ENCODE assay signal across 14 mouse cellular contexts in the genomic region with DNA sequence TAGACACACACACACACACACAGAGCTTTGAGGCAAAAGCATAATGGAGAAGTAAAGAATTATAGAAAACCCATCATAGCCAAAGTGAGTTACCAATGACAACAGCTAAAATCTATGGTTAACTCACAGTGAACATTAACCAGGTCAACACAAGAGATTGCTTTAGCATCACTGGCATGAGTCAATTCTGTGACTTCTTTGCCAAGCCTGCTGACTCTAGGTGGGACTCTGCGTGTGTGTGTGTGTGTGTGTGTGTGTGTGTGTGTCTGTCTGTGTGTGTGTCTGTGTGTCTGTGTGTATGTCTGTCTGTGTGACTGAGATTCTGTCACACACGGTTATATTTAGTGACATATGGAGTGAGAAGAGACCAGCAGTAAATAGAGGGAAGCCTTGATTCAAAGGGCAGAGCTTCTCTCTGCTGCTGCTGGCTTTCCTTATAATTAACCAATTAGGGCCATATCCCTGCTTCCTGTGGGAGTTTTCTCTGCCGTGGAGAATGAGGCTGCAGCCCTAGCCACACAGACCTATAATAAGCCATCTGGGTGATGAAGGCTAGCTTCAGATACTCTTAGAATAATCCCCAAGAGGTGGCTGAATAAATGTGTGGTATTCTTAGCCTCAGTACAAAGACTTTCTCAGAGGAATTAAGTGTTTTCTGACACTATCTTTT. TPM values are rescaled to one million over a fixed set of nuclear protein-coding genes. Genes with fewer than 3 reads are reported as not detected.
A peak's percentile ranks its signal among the peaks of the same experiment; 100 is the strongest.
DNase-seq lines count a peak whose midpoint lies in the region; ATAC-seq lines count a peak whose summit lies in the region.
"Had no signal": no experiment of that assay in that cellular context is flagged by ENCODE, and none has a peak within 500 bp of the region (broad histone marks: within the 10 kb centered on the region; RNA-seq: fewer than 3 reads in every experiment).

No protein-coding gene starts in this region.

- peak overlapping the region; percentile 67 for H3K4me2 ChIP-seq in midbrain, embryonic 13.5 days (replicated peaks)
- H3K4me2 ChIP-seq in hindbrain, embryonic 15.5 days: peak overlapping the region; percentile 79
- H3K4me2 ChIP-seq: liver, embryonic 13.5 days; stomach, embryonic 15.5 days had no signal

- peak overlapping the region; percentile 83 for H3K27ac ChIP-seq in midbrain, embryonic 13.5 days
- no peak overlapping the region; the same call in 1 of the 2 replicates for H3K27ac ChIP-seq in midbrain, embryonic 10.5 days (replicated peaks)
- peak overlapping the region; percentile 43 for H3K27ac ChIP-seq in hindbrain, embryonic 15.5 days (replicated peaks)
- H3K27ac ChIP-seq: liver, embryonic 13.5 days; stomach, embryonic 15.5 days had no signal

- no peaks in the 10 kb centered on the region for H3K27me3 ChIP-seq in midbrain, embryonic 13.5 days
- H3K27me3 ChIP-seq in midbrain, embryonic 10.5 days (ENCODE audit: low read depth, poor library complexity, severe bottlenecking): peaks cover 11% of the 10 kb centered on the region
- no peaks in the 10 kb centered on the region for H3K27me3 ChIP-seq in hindbrain, embryonic 15.5 days
- H3K27me3 ChIP-seq: stomach, embryonic 15.5 days had no signal

- peak overlapping the region; percentile 20; the same call in 1 of the 2 replicates for H3K4me3 ChIP-seq in midbrain, embryonic 13.5 days (replicated peaks)
- H3K4me3 ChIP-seq in midbrain, embryonic 10.5 days: no peak overlapping the region
- no peak overlapping the region for H3K4me3 ChIP-seq in hindbrain, embryonic 15.5 days
- H3K4me3 ChIP-seq: liver, embryonic 13.5 days; megakaryocyte, embryonic 14.5 days; stomach, embryonic 15.5 days had no signal

- H3K4me1 ChIP-seq in midbrain, embryonic 13.5 days (replicated peaks): peaks cover 64% of the 10 kb centered on the region
- peaks cover 64% of the 10 kb centered on the region for H3K4me1 ChIP-seq in midbrain, embryonic 10.5 days
- H3K4me1 ChIP-seq in hindbrain, embryonic 15.5 days (replicated peaks): peaks cover 66% of the 10 kb centered on the region

- intact Hi-C loops in left cerebral cortex, postnatal 25 days (cut with DNase I): loop anchor here (5.0 kb wide), 1 partner anchor 43 kb away; a partner anchor contains a TSS

- no peaks in the 10 kb centered on the region for H3K9me3 ChIP-seq in midbrain, embryonic 13.5 days
- H3K9me3 ChIP-seq in midbrain, embryonic 10.5 days (replicated peaks): no peaks in the 10 kb centered on the region
- no peaks in the 10 kb centered on the region for H3K9me3 ChIP-seq in hindbrain, embryonic 15.5 days
- H3K9me3 ChIP-seq: liver, embryonic 13.5 days; megakaryocyte, embryonic 14.5 days; stomach, embryonic 15.5 days had no signal

- WGBS in midbrain, embryonic 13.5 days: 45% methylated on average over 3 of the region's 3 CpGs
- 70% methylated on average over 3 of the region's 3 CpGs for WGBS in midbrain, embryonic 10.5 days
- WGBS in hindbrain, embryonic 15.5 days: 31% methylated on average over 3 of the region's 3 CpGs

- H3K36me3 ChIP-seq in midbrain, embryonic 13.5 days: no peaks in the 10 kb centered on the region
- H3K36me3 ChIP-seq in midbrain, embryonic 10.5 days: no peaks in the 10 kb centered on the region
- no peaks in the 10 kb centered on the region for H3K36me3 ChIP-seq in hindbrain, embryonic 15.5 days
- H3K36me3 ChIP-seq: liver, embryonic 13.5 days; stomach, embryonic 15.5 days had no signal

- no peak for ATAC-seq in cerebellum, adult (ENCODE audit: insufficient number of reproducible peaks, low FRiP score, low TSS enrichment)
- no peak for ATAC-seq in midbrain, embryonic 13.5 days
- ATAC-seq in hindbrain, embryonic 15.5 days (ENCODE audit: low FRiP score, low read depth): no peak

- DNase-seq in cerebellum, postnatal 25 days: peak; percentile 36 to 53
- DNase-seq in midbrain, embryonic 10.5 days (ENCODE audit: low spot score): no peak
- no peak for DNase-seq in right cerebral cortex, adult 2 months (ENCODE audit: low spot score in 2 of 2)
- no peak for DNase-seq in left cerebral cortex, postnatal 25 days (ENCODE audit: low spot score in 2 of 2)
- no peak for DNase-seq in embryo, embryonic 10.5 days (ENCODE audit: low spot score)
- DNase-seq: gastrocnemius, postnatal 25 days; kidney, adult 2 months; layer of hippocampus, adult 9-11 months; liver, embryonic 13.5 days had no signal

- peak overlapping the region; percentile 43 for H3K9ac ChIP-seq in midbrain, embryonic 13.5 days (replicated peaks)
- H3K9ac ChIP-seq in hindbrain, embryonic 15.5 days: no peak overlapping the region
- H3K9ac ChIP-seq: liver, embryonic 13.5 days; stomach, embryonic 15.5 days had no signal

RNA-seq across cellular contexts. Expression of a gene that starts 14.5 kb away (rescaled TPM):
- 33.4 and 36.6 TPM in 2 replicates for polyA plus RNA-seq in midbrain, embryonic 13.5 days (2015; fragmentation: Nextera tagmentation; extraction: Ambion mirVana)
- polyA plus RNA-seq in midbrain, embryonic 10.5 days (2016; fragmentation: Nextera tagmentation; extraction: Ambion mirVana): 20.6 and 21.8 TPM in 2 replicates
- polyA plus RNA-seq in hindbrain, embryonic 15.5 days (2015; fragmentation: Nextera tagmentation; extraction: Ambion mirVana): 31.3 and 31.7 TPM in 2 replicates
- total RNA-seq in left cerebral cortex, postnatal 25 days (2021): 10 to 100 TPM; 75.4 to 80.8 TPM

RNA-seq across cellular contexts. Expression of a gene that starts 21.5 kb away (rescaled TPM):
- 0.50 and 1.1 TPM in 2 replicates for polyA plus RNA-seq in midbrain, embryonic 13.5 days (2015; fragmentation: Nextera tagmentation; extraction: Ambion mirVana)
- polyA plus RNA-seq in midbrain, embryonic 10.5 days (2016; fragmentation: Nextera tagmentation; extraction: Ambion mirVana): 1.4 TPM in 2 replicates
- polyA plus RNA-seq in hindbrain, embryonic 15.5 days (2015; fragmentation: Nextera tagmentation; extraction: Ambion mirVana): 1.7 and 2.0 TPM in 2 replicates
- 1 to 10 TPM; 2.1 to 2.8 TPM for total RNA-seq in left cerebral cortex, postnatal 25 days (2021)

RNA-seq across cellular contexts. Expression of a gene that starts 26.3 kb away (rescaled TPM):
- 3.5 and 4.0 TPM in 2 replicates for polyA plus RNA-seq in midbrain, embryonic 13.5 days (2015; fragmentation: Nextera tagmentation; extraction: Ambion mirVana)
- 3.6 and 5.9 TPM in 2 replicates for polyA plus RNA-seq in midbrain, embryonic 10.5 days (2016; fragmentation: Nextera tagmentation; extraction: Ambion mirVana)
- polyA plus RNA-seq in hindbrain, embryonic 15.5 days (2015; fragmentation: Nextera tagmentation; extraction: Ambion mirVana): 13.3 and 15.4 TPM in 2 replicates
- total RNA-seq in left cerebral cortex, postnatal 25 days (2021): 100 to 1,000 TPM; 125 to 140 TPM

RNA-seq across cellular contexts. Expression of a gene that starts 27.4 kb away (rescaled TPM):
- 0.42 and 0.54 TPM in 2 replicates for polyA plus RNA-seq in midbrain, embryonic 13.5 days (2015; fragmentation: Nextera tagmentation; extraction: Ambion mirVana)
- polyA plus RNA-seq in midbrain, embryonic 10.5 days (2016; fragmentation: Nextera tagmentation; extraction: Ambion mirVana): 0.33 and 0.60 TPM in 2 replicates
- 1.6 and 1.8 TPM in 2 replicates for polyA plus RNA-seq in hindbrain, embryonic 15.5 days (2015; fragmentation: Nextera tagmentation; extraction: Ambion mirVana)
- total RNA-seq in left cerebral cortex, postnatal 25 days (2021): 1 to 10 TPM; 1.4 to 1.5 TPM

RNA-seq across cellular contexts. Expression of a gene that starts 43.2 kb away (rescaled TPM):
- polyA plus RNA-seq in midbrain, embryonic 13.5 days (2015; fragmentation: Nextera tagmentation; extraction: Ambion mirVana): 11.5 and 14.3 TPM in 2 replicates
- 12.1 and 12.8 TPM in 2 replicates for polyA plus RNA-seq in midbrain, embryonic 10.5 days (2016; fragmentation: Nextera tagmentation; extraction: Ambion mirVana)
- 11.1 and 11.3 TPM in 2 replicates for polyA plus RNA-seq in hindbrain, embryonic 15.5 days (2015; fragmentation: Nextera tagmentation; extraction: Ambion mirVana)
- total RNA-seq in left cerebral cortex, postnatal 25 days (2021): 1 to 10 TPM; 4.7 to 6.1 TPM

Comparison
In these comparisons a context has a peak if more than half of its experiments do, and no peak if none do; other contexts are left out.
1. DNase-seq: peak in cerebellum, postnatal 25 days (2 of 2); none in midbrain, embryonic 10.5 days (single experiment), right cerebral cortex, adult 2 months (0 of 2), left cerebral cortex, postnatal 25 days (0 of 2) and embryo, embryonic 10.5 days (single experiment).